Mouse (Mus musculus) heart, postnatal 0 days (tissue): ENCODE data around the gene Grwd1.

Source experiments
- CTCF ChIP-seq: IDR thresholded peaks from 2 replicates; pipeline ENCODE4 v1.5.1; 2016; ENCODE audit warnings: antibody characterized with exemption, control low read depth, low read depth
- EP300 ChIP-seq: IDR thresholded peaks from 2 replicates; pipeline ENCODE4 v1.6.1; 2016; ENCODE audit warnings: antibody characterized with exemption, low read depth

GRCm38 (mm10) chr7:45856950-45857901 is 26.5 kb upstream of the Grwd1 start:
- TF ChIP-seq CTCF (no peak), EP300 (no peak)
